Mouse (Mus musculus) fibroblast of lung, adult 2 months (primary cell): ENCODE measurements around the gene Smtnl1.

Experiments used
- DNase-seq: peaks from one replicate; pipeline ENCODE4 v3.0.0-alpha.2; 2011; ENCODE audit warnings: low read depth

The Smtnl1 gene

DNA sequence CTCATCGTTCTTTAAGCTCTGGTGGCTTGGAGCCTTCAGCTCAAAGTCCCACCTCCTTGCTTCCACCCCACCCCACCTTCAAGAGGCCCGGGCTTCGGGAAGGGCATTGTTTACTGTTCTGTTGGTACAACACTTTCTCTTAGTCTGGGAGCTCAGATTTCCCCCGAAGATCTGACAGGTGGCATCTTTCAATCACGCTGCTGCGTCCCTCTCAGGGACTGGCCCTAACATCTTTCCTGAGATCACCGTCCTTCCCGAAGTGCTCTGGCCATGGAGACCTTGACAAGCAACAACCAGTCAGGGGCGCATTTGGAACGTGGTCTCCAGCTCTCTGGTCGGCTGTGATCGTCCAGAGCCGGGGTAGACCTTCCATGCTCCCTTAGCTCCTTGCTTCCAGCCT, at the start of gene Smtnl1:
Smtnl1 (minus strand) TSS at position 101 of the 400 bp plus-strand sequence.
- DNase-seq = no peak

DNA sequence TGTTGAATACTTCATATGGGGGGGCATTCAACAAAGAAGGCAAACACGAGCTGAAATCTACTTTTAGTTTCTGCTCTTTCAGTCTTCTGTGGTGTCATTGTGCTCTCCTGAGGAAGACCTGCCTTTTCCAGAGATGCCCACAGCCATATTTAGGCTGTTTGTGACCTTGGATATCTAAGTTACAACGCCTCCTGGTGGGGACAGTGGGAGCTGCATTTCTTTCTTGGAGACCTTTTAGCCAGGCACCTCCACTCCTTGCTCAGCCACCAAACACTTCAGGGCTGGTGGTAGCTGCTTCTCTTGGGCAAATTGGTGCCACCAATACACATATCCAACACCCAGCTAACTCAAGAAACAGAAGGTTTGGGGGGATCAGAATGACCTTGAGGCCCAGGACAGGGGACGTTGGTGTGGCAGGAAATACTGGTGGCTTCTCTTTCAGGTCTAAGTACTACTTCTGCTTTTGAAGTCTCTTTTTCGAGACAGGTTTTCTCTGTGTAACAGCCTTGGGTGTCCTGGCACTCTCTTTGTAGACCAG, 48.2 kb upstream of the Smtnl1 start:
- DNase-seq = no peak

DNA sequence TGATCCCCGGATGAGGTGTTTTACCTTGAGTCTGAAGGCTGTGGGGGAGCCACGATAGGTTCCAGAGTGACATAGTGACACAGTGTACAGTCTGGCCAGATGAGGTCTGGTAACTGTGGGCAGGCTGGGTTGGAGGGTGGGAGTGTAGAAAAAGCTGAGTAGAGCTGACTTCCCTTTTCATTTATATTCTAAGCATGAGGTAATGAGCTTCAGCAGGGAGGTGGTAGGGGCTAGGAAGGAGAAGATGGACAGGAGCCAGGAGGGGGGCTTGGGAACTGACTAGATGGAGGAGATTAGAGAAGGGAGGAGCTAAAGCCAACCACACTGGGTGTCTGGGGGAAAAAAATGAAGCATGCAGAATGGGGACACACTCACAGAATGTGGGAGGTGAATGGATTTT, 46.5 kb upstream of the Smtnl1 start:
- DNase-seq = no peak

DNA sequence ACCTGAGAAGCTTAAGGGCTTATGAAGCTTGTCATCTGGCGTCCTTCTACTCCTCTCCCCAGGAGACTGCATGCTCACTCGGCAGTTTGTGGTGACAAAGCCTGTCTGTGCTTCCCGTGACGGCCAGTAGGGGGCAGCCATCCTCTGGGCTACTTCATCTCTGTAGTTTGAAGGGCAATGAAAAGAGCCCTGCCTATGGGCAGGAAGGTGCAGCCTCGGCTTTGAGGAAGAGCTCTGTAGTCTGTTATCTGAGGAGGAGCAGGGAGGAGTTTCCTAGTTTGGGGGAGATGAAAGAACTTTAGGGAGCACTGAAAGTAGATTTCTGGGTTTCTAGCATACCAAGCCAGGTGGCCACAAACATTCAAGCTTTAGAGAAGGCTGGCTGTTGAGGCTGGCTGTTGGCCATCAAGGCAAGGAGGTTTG, 46.1 kb upstream of the Smtnl1 start:
- DNase-seq = no peak

DNA sequence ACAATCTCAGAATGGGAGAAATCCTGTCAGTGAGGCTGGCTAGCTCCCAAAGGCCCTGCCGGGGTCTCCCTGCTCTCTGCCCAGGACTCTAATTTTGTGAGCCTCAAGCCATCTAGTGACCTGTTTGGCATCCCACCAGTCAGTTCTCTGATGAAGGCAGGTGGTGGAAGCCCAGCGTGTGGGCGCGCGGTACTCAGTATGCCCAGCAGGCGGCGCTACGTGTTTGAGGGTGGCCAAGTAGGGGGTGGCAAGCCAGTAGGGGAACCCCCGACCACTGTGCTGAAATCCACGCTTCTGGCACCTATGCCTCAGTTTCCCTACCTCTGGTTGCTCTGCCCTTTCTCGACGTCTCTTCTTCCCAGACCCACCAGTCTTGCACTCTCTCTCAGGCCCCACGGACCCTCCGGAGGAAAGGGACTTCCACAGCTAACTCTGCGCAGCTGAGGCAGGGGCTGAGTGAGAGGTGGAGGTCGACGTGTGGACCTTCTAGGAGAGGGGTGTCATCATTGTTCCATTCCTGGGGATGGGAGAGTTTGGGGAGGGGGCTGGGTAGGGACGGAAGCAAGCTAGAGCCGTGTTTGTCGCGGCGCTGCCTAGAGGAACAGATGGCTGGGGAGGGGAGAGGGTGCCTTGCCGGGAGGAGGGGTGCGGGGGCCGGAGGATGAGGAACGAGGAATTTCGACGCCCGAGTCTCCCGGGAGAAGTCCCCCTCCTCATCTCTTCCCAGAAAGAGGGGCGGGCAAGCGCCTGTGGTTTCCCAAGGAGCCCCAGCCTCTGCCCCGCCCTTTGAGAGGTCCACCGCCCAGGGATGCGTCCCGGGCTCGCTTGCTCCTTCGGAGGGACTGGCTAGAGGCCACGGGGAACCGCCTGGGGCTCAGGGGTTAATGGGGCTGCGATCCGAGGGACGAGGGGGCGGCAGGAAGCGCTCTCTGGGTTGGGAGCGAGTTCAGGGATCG, 43.4 kb upstream of the Smtnl1 start:
- DNase-seq = no peak

DNA sequence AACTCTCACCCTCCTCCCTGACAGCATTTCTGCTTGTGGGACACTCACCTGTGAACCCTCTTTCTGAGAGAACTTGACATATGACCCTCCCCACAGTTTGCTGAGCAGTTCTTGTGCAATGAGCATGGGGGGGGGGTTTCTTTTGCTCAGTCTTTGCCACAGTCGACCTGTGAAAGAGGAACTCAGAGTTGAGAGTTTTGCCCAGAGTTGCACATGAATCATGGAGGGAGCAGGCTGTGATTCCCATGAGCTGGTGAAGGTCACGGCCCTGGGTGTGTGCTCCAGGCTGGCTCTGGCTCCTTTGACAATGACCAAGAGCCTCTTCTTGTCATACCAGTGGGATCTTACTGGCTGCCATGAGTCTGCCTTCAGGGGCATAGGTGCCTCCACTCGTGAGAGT, 39.8 kb upstream of the Smtnl1 start:
- DNase-seq = no peak

DNA sequence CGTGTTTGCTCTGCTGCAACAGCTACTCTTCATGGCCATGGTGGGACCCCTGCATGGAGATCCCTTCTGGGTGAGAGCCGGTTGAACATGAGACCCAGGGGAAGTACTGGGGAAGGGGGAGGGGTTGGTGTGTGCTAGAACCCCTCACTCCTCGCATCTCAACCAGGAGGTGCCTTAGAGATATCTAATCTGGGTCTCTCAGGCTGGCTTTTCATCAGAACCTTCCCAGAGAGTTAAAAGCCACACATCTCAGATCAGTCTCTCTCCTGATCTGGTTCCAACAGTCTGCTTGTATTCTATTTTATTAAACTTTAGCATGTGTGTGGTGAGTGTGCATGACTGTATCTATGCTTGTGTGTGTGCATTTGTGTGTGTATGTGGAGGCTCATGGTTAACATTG, 39.0 kb upstream of the Smtnl1 start:
- no peak for DNase-seq

DNA sequence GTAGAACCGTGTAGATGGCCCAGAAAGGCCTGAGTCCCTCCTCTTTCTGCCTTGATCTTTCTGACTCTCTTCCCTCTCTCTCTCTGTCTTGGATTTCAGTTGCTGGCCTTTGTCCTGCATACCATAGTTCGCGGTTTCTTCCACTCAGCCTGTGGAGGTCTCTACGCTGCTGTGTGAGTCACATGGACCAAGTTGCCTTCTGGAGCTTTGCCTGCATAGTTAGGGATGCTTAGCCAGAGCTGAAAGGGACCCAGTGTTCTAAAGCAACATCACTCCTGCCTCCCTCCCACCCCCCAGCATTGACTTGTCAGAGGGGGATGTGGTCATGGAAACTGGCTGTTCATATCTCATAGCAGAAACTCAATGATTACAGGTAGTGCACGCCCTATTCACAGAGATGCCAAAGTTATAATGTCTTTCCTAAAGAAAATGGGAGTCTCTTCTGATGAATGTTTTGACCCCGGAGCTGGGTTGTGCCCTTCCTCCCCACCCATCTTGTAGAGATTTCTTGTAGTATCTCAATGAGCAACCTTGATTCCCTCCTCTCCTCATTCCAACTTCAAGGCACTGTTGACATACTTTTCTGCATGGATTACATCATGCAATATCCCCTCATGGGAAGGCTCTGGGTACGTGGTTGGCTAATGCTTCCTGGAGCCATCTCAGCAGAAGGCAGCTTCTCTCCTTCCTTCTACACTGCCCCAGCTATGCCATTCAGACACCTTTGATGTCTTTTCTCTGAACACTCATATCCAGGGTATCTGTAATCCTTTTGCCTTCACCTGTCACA, 37.7 kb upstream of the Smtnl1 start:
- peak; percentile 89 for DNase-seq

DNA sequence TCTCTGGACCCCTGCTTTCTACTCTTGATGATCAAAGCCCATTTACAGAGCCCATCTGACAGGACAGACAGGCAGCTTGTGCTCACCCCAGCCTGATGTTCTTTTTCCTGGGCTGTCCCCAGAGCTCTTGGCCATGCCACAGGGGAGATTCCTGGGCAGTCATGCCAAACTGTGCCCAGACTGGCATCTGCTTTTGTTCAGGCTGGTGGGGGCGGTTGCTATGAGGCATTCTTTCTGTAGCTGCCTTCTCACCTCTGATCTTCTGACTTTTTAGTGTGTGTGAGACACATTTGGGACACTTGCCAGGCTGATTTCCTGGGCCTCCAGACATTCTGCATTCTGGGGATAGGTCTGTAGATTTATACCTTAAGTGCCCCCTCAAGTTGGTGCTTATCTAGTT, 36.1 kb upstream of the Smtnl1 start:
- no peak for DNase-seq

DNA sequence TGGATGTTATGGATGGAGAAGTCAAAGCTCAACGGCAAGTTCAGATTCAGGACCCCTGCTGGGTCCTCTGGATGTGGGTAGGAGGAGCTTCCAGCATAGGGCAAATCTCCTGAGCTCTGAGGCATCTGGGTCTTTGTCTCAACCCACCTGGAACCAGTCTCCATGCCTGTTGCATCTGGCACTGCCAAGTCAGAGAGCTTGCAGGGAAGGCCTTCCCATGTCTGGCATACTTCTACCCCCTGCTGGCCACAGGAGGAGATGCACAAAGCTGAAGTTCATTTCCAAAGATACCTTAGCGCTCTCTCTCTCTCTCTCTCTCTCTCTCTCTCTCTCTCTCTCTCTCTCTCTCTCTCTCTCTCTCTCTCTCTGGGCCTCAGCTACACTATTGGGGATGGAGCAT, 33.3 kb upstream of the Smtnl1 start:
- DNase-seq = no peak

DNA sequence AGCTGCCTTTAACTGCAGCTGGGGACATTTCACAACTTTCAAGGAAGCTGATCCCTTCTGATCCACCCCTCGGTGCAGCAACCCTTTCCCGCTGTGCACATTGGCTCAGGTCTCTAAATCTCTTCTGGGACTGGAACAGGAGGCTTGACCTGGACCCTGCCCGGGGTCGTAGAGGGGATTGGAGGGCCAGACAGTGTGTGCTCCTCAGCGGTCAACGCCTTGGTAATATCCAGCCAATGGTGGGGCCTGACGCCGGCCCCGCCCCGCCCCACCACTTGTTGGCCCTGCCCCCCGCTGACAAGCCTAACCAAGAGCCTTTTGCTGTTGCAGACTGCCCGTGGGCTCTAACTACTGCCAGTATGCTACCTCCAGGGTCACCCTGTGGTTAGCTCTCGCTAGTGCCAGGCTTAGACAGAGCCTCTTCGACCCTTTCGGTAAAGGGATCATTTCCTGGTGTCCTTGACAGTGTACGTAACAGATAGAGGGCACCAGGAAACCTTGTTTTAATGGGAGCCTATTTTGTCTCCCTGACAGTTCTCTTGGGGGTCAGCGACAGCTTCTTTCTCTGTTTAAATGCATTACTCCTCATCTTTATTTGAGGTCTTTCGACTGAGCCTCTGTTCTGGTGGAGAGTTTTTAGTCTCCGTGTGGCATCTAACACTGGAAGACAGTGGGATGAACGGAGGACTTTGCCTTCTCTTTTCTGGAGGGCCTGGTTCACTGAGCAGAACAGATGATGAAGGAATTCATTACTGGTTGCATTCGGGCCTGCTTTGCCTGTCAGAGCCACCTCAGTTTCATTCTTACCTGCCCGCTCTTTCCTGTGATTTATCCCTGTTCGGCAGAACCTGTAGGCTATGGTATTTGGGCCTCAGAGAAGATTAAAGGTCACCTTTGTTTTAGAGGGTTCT, 28.9 kb upstream of the Smtnl1 start:
- no peak for DNase-seq

DNA sequence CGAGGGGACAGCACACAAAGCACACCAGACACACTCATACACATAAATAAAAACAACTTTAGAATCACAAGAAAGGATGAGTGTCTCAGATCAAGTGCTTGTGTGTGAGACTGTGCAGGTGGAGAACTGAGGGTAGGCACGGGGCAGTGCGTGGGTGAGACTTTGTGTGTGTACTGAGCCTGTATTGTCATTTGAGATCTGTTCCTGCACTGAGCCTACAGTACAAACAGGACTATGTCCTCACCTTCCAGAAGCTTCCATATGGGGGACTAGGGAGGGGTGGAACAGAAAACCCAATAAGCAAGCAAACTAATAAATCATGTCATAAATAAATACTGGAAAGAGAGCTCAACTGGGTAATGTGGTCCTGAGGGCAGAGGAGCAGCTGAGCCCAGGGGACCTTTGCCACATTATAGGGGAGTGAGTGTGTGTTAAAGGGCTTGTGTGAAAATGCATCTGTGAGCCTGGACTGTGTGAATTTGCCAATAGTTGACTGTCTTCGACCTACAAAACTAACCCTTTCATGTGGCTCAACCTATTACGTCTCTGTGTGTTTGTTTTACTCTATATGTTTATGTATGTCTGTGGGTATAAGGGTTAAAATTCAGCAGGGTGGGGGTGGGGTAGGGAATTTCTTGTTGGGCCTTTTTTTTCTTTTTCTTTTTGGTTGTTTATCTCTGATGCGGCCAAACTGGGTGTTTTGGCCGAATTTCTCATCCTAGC, 28.1 kb upstream of the Smtnl1 start:
- DNase-seq = no peak

DNA sequence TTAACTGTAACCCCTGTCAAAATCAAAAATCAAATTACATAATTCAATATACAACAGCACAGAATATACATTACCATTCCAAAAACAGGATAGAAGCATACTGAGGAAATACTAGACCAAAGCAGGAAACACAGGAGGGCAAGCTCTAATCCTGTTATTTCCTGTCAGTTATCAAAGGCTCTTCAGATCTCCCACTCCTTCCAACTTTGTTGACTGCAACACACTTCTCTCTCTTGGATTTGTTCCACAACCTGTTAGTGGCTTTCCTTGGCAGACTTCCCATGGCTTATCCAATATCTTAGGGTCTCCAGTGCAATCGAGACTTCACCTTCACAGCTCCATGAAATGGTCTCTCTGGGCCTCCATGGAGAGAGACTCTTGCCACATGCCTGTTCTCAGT, 22.8 kb upstream of the Smtnl1 start:
- DNase-seq = no peak

DNA sequence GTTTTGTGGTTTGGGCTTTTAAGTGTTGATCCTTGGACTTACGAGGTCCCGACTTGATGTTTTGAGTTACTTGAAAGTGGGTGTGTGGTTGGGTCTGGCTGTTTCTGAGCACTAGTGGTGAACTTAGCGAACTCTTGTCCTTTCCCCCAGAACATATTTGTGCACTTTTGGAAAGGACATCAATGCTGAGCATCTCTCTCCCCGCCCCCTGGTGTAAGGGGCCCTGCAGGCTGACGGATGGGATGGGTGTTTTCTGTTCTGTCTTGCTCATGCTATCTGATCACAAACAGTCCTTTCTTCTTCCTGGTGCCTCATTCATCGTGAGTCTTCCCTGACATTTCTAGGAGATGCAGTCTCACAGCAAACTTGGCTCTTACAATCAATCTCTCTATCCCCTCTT, 21.2 kb upstream of the Smtnl1 start:
- no peak for DNase-seq

DNA sequence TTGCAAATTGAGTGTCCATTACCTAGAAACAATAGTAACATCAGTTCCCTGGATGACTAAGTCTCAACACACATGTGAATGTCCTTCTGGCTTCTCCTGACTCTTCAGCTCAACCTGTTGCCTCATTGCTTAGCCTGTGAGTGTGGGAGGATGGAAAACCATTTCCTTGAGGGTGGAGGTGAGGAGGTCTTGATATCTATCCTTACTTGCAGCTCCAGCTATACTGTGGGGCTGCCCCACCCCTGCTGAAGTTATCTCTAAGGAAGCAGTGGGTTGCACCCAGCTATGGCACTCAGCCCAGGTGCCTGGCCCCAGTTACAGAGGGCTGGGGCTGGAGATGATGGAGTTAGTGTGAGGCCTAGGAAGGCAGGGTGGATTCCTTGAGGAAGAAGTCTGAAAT, 19.5 kb upstream of the Smtnl1 start:
- DNase-seq = no peak

DNA sequence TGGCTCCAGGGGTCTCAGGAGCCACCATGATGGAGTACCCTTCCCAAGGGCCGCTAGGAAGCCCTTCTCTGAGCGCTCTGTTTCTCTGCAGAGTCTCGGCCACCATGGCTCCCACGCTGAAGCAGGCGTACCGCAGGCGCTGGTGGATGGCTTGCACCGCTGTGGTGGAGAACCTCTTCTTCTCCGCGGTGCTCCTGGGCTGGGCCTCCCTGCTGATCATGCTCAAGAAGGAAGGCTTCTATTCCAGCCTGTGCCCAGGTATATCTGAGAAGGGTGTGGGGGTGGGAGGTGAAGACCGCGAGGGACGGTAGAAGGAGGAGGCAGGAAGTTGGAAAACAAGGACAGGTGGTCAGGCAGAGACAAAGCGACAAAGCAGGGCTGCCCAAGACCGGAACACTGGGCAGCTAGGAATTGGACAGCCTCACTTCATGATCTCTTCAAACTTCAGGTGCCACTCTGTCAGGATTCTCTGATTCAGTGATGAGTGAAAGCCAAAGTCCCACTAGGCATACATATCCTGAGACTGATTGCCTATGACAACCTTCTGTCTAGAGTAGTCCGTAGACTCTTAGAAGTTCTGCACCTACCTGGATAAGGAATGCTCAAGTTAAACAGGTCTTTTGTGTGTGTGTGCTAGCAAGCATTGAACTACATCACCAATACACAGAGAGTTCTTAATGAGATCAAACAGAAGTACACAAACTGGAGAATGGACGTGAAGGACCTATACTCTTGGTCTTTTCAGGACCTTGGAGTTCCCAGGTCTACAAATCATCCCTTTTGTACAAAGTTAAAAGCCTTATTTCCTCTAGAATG, 18.5 kb upstream of the Smtnl1 start:
- no peak for DNase-seq

DNA sequence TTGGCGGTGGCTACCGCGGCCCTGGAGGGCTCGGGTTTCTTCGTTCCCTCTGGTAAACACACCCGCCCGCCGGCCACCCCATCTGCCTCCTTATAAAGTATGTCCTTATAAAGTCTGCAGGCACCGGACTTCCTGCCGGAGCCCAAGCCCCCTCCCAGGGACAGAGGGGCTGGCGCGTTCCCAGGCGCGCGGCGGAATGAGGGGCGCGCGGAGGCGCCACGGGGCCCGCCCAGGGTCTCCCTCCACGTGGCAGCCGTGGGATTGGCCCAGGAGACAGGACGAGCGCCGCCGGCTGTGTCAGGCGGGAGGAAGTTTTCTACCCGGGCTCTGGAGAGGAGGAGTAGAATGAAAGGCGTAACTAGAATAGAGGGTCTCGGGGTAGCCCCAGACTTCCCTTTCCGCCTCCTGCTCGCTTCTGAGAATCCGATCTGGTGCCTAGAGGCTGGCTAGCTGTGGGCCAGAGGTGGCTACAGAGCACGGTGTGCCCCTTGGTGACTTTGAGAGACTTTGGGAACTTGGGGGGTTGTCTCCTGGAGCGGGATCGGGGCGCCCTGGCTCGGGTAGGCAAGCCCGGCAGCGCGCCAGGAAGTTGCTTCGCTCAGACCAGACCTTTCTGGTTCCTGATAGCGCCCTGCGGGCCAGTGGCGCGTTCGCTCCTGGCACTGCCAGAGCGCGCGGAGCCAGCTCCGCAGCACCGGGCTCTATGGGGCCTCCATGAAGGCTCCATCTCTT, 17.7 kb upstream of the Smtnl1 start:
- no peak for DNase-seq

DNA sequence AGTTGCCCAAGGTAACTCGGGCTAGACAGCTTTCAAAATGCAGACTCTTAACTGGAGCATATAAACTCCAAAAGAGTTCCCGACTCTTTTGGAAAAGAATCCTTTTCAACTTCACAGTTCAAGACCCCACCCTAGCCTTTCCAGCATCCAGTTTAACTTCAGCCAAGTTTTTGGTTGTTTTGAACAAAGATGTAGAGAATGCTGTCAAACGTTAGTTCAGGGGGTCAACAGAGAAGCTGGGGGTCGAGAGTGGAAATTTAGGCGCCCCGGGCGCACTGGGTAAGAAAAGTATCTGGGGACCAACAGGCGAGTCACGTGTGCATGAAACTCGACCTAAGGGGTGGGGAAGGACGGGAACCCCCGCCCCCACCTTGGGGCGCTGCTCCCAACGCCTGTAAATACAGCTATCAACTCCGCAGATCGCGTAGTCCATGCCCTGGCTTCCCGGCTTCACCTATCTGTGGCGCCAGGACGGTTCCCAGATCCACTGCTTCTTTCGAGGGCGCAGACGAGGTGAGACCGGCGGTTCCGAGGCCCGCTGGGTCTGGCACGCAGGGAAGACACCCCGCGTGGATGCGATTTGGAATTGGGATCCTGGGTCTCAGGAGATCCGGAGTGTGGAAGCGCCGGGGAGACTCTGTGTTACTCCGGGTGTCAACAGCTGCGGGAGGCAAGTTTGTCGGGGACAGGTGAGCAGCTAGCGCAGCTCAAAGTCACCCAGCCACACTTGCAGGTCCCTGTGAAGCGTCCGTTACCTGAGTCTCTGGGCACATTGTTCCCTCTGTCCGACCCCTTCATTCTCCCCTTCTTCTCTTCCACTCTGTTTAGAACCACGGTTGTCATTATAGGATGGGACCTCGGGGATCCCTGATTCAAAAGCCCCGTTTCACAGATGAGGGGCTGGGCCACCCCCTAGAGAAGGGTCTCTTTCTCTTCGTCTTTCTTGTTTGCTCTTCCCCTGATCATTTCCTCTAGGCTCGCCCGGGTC, 16.8 kb upstream of the Smtnl1 start:
- no peak for DNase-seq
